Mouse (Mus musculus) heart, adult 9 months (tissue): Measurements from ENCODE around the gene 9330182L06Rik.

Experiments
- DNase-seq, 2 experiments: peaks; one replicate each; pipeline ENCODE4 v3.0.0; 2022; ENCODE audit warnings: low spot score in 2 of 2

The 9330182L06Rik gene

DNA sequence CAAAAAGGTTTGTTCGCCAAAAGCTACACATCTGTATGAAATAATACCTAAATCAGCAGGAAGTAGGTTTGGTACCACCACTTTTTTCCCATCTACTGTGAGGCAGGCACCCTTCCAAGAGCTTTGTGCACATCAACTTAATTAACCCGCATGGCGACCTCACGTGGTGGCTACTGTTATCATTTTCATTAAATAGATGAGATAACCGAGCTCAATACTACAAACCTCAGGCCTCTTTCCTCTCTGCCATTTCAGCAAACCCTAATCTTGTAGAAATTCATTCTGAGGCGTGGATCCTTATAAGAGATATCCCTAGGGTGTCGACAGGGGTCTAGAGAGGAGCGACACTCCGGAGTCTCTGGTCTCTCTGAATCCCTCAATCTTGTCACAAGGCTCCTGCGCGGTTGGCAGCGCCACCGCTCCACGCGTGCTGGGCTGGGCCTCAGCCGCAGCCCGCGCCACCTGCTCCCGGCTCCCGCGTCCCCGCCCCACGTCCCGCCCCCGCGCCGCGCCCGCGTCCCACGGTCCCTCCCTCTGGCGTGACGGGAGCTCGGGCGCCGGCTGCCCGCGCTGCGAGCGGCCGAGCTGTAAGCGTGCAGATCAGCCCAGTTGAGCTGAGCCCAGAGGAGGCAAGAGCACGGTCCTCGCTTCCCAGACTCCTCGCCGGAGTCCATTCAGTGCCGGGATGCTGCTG lies at the start of gene 9330182L06Rik:
TSS of gene 9330182L06Rik (plus strand) at position 533 of the 694 bp plus-strand sequence.
- no peak for DNase-seq

DNA sequence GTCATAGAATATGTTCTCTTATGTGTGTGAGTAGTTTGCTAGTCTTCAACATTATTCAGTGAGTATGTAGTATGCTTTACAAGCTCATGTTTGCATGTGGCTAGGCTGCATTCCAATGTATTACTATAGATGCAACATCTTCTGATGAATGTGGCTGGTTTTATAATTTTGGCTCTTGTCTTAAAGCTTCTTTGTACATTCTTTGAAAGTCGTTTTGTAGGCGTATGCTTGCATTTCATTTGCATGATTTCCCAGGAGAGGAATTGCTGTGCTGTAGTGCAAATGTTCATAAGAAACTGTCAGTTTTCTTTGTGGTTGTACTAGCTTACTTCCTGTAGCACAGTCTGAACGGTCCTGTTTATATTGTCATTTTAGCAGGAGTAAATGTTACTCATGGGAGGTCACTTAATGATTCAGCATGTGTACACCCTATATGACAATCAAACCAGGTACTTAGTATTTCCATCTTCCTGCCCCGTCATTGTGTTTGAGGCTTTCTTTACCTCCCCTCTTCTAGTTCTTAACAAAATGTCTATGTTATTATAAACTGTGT lies 38.4 kb upstream of the 9330182L06Rik start:
- no peak for DNase-seq

DNA sequence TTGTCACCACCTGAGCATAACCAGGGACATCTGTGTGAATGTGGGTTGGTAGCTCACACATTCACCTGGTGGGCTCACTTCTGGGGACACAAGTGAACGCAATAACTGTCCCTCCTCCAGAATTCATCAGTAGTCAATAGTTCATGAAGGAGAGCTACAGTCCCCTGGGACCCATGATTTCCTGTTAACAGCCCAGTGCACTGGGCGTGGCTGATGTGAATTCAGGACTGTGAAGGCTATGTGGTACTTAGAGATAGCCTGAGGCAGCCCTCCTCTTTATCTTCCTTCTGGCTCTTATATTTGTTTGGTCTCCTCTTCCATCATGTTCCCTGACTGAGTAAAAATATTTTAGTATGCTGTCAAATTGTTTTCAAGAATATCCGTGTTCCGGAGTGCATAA lies 1.6 kb upstream of the 9330182L06Rik start:
- DNase-seq: no peak

DNA sequence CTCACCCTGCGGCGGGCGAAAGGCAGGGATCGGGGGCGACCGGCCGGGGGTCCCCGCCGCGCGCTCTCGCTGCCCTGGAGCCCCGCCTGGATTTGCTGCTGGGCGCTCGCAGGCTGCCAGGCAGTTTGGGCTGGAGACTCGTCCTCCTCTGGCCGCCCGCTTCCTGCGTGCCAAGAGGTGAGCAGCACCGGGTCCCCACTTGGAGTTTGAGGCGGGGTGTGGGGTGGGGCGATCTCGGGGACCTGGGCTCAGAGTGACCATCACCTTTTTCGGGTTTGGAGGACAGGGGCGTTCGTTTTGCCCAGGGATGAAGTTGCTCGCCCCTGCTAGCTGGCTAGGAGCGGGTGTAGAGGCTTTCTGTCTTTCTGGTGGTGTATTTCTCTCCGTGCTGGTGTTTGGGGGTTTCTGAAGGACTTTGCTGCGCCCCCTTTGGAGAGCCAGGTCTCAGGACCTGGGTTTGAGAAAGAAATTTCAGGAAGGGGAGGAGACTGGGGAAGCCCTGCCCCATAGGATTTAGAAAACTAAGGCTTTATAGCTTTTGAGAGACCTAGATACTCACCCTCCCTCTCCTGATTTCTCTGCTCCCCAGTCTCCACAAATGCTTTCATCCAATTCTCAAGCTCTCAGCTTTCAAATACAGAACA lies 484 bp downstream of the 9330182L06Rik start:
- DNase-seq: no peak

DNA sequence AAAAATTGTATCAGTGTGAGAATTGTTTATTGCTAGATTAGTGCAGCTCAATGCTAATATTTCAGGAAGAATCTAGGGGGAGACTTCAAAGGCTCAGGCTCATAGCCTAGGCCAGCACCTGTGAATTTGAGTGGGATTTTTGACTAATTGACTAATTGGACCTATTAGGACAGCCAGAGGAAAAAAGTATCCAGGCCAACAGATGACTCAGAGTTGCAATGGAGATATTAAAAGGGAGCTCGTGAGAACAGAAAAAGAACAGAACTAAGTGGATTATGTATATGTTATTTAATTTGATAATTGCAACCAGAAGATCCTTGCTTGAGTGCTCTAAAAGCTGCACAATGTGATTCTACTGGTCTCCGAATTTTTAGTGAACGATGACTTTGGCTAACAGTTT lies 3.7 kb downstream of the 9330182L06Rik start:
- DNase-seq: no peak

DNA sequence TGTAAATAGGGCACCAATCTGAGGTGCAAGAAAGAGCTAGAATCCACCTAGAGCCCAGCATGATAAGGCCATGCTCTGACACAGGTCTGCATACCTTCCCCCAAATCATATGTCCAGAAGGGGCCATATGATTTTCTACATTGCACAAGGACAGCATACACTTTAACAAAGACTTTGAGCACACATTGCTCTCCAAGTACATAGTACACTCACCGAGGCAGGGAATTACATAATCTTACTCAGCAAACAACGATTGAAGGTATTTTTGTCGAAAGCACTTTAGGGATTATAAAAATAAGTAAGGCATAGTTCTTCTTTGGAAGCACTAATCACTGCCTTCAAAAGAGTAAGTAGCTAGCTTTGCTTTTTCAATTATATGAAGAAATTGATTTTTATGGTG lies 7.1 kb downstream of the 9330182L06Rik start:
- DNase-seq: no peak

DNA sequence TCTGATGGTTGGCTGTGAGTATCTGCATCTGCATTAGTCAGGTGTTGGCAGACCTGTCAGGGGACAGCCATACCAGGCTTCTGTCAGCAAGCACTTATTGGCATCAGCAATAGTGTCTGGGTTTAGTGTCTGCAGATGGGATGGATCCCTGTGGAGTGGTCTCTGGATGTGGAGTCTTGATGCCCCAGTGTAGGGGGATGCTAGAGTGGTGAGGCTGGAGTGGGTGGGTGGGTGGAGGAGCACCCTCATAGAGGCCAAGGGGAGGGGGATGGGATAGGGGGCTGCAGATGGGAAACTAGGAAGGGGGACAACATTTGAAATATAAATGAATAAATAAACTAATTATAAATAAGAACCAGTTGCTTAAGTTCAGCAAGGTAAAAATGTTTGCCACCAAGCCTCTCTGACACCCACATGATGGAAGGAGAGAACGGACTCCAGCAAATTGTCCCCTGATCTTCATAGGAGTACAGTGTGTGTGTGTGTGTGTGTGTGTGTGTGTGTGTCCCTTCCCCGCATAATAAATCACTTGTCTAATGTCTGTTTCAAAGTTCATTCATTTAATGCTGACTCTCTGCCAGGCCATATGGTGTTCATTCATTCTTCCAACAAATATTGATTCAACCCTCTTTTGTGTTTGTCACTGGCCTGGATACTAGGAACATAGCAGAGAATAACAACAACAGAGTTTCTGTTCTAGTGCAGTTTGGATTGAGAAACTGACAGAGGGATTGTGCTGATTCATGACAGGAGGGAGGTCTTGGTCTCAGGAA lies 30.0 kb downstream of the 9330182L06Rik start:
- no peak for DNase-seq

DNA sequence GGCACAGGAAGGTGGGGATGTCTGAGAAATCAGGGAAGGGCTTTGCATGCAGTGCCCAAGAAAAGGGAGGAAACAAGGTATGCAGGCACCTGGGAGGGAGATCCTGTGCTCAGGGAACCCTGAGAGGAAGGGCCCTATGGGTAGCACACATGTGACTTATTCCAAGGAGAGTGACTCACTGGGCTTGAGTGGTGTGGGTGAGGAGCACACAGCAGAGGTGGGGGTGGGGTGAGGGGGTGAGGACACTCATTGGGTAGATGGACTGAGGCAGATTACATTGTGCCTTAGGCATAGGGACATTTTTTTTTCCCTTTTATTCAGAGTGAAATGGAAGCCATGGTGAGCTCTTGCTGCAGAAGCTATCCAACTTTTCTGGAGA lies 30.6 kb downstream of the 9330182L06Rik start:
- no peak for DNase-seq

DNA sequence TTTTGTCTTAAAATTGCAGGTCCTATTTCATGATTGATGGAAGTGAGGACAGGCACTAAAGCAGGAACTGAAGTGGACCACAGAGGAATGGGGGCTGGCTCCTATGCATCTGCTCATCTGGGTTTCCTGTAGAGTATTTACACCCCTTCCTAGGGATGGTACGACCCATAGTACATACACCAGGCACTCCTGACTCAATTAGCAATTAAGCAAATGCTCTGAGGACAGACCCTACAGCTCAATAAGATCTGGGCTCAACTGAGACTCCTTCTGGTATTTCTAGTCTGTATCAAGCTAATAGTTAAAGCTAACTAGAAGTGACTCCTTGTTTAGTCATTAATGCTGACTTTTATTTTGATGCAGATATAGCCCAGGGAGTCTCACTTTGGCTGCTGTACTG lies 60.9 kb downstream of the 9330182L06Rik start:
- DNase-seq: no peak

DNA sequence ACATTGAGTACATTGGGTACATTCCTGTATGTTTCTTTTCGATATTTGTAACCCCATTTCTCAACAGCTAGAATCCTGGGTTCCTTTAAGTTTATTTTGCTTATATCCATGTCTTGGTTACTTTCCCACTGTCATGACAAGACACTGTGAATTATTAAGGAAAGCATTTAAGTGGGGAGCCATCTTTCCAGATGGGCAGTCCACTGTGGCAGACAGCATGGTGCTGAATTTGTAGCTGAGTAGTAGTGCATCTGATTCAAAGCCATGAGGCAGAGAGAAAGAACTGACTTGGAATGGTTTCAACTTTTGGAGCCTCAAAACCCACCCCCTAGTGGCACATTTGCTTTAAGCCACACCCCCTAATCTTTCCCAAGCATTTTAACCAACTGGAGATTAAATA lies 61.6 kb downstream of the 9330182L06Rik start:
- no peak for DNase-seq

DNA sequence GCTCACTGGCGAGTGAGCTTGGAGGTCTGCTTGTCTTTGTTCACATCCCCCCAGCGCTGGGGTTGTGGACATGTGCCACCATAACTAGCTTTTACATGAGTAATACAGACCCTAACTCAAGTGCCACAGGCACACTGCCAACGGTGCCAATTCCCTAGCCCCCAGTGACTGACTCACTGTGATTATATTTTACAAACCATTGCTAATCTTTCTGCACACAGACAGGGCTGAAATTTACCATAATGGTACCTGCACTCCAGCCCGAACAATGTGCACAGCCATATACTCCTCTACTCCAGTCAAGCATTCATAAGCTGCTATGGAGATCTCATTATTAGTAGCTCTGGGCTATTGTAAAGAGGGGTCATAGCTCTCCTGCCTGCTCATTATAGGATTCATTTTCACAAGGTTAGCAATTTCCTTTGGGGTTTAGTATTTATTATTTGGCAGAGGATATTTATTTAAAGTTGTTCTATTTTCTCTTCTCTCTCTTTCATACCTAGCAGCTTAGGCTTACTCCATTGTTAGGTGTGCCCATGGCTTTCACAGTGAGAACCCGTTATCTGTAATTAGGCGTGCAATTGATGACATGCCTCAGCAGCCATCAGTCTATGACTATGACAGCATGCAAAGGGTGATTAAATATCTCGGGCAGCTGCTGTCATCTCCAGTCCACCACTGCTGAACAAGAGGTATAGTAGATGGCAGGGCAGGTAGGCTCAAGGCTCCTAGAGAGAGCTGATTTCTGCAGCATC lies 73.0 kb downstream of the 9330182L06Rik start:
- DNase-seq: no peak

DNA sequence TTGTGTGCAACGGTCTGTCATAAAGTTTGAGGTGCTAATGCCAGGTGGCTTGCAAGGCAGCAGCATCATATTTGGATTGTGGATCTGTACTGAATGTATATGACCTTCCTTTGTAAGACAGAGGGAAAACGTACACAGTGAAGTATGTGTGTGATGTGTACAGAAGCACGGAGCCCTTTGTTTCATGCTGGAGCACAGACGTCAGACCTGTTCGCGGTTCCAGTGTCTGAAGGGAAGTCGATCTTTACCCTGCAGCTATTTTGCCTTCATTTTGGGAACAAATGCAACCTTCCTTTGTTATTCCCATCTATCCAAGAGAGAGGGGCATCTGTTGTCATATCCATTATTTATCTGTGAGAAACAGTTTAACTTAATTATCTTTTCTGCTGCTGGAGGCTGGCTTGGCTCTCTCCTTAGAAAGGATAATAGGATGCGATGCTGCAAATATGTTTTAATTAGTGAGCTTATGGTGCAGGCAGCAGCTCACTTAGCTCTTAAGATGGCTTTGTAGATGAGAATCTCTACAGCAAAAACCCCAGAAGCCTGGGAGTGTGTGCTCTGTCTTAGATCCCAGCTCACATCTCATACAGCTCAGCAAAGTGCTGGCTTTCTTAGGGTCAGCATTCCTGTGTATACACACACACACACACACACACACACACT lies 73.7 kb downstream of the 9330182L06Rik start:
- DNase-seq: no peak

DNA sequence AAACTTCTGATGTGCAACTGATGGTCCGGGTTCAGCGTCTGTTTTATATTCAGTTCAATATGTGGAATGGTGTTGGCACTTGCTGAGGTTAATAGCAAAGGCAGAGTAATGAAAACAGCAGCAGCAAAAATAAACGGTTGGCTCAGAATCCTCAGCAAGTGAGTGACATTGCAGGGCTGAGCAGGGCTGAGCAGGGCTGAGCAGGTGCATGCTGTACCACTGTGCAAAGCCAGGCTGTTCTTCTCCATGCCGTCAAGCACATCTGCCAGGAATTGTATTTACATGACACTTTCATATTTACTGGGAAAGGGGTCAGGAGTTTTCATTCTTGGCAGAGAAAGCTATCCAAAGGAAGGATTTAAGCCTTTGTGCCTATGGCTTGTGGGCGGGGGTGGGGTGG lies 78.7 kb downstream of the 9330182L06Rik start:
- DNase-seq: no peak

DNA sequence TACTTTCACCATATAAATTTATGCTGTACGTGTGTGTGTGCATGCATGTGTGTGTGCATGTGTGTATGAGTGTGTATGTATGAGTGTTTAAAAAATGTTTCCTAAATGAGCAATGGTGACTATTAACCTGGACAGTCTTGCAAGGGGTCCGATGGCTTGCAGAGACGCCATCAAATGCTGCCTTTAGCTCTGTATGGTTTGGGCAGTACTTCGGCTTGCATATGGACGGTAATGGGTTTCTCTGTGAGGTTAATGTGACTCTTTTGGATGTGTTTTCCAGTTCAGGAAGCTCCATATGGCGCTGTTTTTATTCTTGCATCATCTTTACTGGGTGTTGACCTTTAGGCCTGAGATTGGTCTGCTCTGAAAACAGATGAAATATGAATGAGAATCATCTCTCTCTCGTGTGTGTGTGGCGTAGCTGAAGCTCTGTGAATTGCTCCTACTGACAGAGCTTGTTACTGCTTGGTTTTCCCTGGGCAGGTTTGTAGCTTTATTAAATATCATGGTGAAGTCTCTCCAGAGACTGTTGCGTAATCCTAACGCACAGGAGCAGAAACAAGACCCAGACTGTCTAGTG lies 79.2 kb downstream of the 9330182L06Rik start:
- DNase-seq: no peak

DNA sequence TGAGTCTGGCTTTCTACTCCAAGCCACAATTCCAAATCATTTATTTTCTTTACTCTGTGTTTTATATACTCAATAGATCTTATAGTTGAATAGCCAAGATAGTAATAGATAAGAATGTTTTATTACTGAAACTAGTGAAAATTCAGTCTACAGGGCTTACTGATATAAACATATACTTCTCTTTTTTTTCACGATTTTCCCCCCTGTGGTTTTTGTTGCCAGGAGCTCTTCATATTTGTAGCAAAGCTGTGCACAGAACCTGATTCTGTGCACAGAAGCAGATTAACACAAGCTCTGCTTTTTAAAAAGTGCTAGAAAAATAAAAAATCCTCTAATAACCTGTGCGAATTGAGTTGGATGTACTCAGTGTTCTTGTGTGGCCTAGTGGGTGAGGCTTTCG lies 79.7 kb downstream of the 9330182L06Rik start:
- DNase-seq: no peak

DNA sequence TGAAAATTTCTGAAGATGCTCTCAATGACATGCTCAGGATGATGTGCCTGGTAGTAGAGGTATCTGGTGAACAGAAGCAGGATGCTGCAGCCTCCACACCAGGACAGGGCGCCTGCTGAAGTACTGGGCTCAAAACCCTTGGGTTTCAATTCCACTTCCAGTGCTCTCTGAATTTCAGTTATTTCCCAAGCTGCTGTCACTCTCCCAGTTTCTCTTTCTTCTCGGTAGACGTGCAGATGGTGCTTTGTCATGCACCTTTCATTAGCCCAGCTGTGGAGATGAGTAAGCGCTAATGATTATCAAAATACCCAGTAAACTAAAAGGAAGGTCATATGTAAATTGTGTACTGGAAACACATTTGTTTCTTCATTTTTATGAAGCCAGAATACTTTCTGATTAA lies 80.6 kb downstream of the 9330182L06Rik start:
- DNase-seq: no peak

DNA sequence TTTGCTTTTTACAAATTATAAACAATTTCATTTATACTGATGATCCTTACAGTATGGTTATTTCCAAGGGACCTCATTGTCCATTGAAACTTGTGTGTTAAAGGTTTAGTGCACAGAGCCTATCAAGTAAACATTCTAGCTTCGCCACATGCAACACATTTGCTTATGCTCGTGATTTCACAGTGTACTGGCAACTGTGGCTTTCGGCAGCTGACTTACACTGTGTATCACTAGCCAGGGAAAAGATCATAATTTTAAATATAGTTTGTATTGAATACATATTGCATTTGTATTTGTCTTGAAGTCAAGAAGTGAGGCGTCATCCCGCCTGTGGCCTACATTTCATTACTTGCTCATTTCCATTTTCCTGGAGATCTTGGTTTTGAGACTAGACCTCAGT lies 86.2 kb downstream of the 9330182L06Rik start:
- DNase-seq: no peak

DNA sequence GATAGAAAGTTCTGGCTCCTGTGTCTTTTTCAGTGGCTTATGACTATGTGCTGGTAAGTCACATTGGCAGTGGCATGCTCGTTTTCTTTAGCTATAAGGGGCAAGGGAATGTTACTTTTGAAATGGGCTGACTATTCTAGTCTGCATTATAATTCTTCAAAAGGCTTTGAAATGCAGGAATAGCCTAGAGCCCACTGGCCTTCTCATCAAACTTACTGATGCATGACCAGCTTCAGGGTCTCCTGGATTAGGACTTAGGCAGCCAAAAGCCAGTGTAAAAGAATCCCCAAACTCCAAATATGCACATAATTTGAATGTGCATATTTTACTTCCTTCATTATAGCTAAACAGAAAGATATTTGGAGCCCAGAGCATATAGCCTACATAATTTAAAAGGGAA lies 86.7 kb downstream of the 9330182L06Rik start:
- DNase-seq: no peak

DNA sequence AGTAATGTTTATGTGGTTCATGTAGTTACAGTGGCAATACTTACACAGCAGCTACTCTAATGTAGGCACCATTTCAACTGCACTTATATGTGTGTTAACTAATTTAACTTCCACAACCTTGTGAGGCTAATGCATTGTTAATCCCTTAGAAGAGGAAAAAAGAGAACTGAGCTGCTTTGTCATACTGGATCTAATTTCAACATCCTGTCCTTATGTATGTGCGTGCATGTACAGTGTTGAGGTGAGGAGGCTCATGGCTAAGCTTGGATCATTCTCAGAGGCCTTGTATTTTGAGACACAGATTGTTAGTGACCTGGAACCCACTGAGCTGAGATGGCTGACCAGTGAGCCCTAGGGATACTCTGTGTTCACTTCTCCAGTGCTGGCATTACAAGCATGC lies 88.3 kb downstream of the 9330182L06Rik start:
- no peak for DNase-seq

DNA sequence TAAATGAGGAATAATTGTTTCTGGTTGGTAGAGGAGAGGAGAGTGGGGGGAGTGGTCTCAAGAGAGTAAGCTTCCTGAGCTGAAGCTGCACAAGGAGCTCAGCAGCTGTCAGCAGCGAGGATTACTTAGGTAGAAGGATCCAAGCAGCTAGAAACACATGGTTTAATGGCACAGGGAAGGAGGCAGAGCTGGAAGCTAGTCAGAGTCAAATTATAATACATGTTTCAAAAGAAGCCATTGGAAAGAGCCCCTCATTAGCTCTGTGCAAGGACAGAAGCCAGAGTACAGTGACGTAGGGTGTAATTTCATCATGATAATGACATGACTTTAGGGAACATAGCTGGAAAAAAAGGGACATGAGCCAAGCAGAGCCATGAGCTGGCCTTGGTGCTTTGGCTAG lies 92.2 kb downstream of the 9330182L06Rik start:
- DNase-seq: no peak
